Mouse (Mus musculus) liver, embryonic 14.5 days (tissue): Measurements from ENCODE around the gene 1700019N19Rik.

ENCODE experiments used
- CTCF ChIP-seq: IDR thresholded peaks from 2 replicates; pipeline ENCODE4 v1.5.1; 2016; ENCODE audit warnings: antibody characterized with exemption, low read depth, control low read depth
- EP300 ChIP-seq: IDR thresholded peaks from 2 replicates; pipeline ENCODE4 v1.6.1; 2016; ENCODE audit warnings: antibody characterized with exemption, low read depth

DNA sequence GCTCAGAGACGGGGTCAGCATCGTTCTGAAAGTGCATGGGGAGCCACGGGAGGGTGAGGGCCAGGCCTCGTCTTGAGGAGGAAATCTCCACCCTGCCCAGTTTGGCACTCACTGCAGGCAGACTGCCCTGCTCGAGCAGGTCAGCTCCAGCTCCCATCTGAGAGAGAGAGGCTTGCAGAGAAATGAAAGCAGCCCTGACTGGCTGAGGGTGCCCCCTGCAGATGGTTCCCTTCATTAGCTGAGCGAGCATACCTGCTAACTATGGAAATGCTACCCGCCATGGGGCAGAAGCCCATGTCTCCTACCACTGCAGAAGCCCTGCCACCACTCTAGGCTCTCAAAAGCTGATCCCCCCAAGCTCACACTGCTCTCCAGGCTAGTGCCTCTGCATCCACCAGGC, 33.4 kb upstream of the 1700019N19Rik start:
- TF ChIP-seq CTCF: no peak
- no peak for TF ChIP-seq EP300
